Mouse (Mus musculus) hindbrain, embryonic 14.5 days (tissue): ENCODE results near the gene Zfp37. TPM values are rescaled to one million over a fixed set of nuclear protein-coding genes. Genes with fewer than 3 reads are reported as not detected.
"Not testable (repeated sequence)": the region's sequence is repeated elsewhere in the genome, so short reads cannot be mapped to it uniquely, and the experiment has no call there.

ENCODE experiments used
- ATAC-seq: fragments of 200-750 bp; cut with Nextera tagmentation; 2 replicates; pipeline ENCODE4 v1.8.0; 2017; ENCODE audit warnings: moderate number of reproducible peaks, mild to moderate bottlenecking, moderate TSS enrichment, moderate library complexity; ENCODE audit not compliant: low FRiP score
- DNase-seq: peaks from one replicate; pipeline ENCODE4 v3.0.0-alpha.2; 2015; ENCODE audit warnings: low spot score
- H3K27ac ChIP-seq: fragments of 300-500 bp; sonication (generic); 2 replicates; pipeline ENCODE4 v1.5.1; 2014; ENCODE audit warnings: mild to moderate bottlenecking, moderate library complexity
- H3K27me3 ChIP-seq: fragments of 300-500 bp; sonication (generic); 2 replicates; pipeline ENCODE4 v1.6.1; 2014; ENCODE audit warnings: mild to moderate bottlenecking, low read length, mixed read lengths; ENCODE audit not compliant: control insufficient read depth, insufficient read depth
- H3K36me3 ChIP-seq: fragments of 300-500 bp; sonication (generic); replicated peaks from 2 replicates; pipeline ENCODE4 v1.6.1; 2014; ENCODE audit not compliant: control insufficient read depth, insufficient read depth
- H3K4me1 ChIP-seq: fragments of 300-500 bp; sonication (generic); replicated peaks from 2 replicates; pipeline ENCODE4 v1.6.1; 2014; ENCODE audit warnings: antibody characterized with exemption, low read length, mixed read lengths; ENCODE audit not compliant: control insufficient read depth, insufficient read depth
- H3K4me2 ChIP-seq: fragments of 300-500 bp; sonication (generic); replicated peaks from 2 replicates; pipeline ENCODE4 v1.6.1; 2014; ENCODE audit warnings: mild to moderate bottlenecking, moderate library complexity
- H3K4me3 ChIP-seq: fragments of 300-500 bp; sonication (generic); replicated peaks from 2 replicates; pipeline ENCODE4 v1.5.1; 2014; ENCODE audit warnings: mild to moderate bottlenecking, low read length
- H3K9ac ChIP-seq: fragments of 300-500 bp; sonication (generic); 2 replicates; pipeline ENCODE4 v1.6.1; 2014
- H3K9me3 ChIP-seq: fragments of 300-500 bp; sonication (generic); 2 replicates; pipeline ENCODE4 v1.6.1; 2016; ENCODE audit warnings: low read length; ENCODE audit not compliant: control insufficient read depth
- WGBS: fragments of 180-500 bp; shearing (Covaris S2); extraction: QIAGEN DNeasy Blood & Tissue Kit; methylation state at CpG from one replicate; pipeline ENCODE4 v1.1.7; 2014; 5-methylcytosine and 5-hydroxymethylcytosine counted together
- polyA plus RNA-seq: library from polyadenylated mRNA; unstranded; fragments of >200 nt; fragmentation: Nextera tagmentation; extraction: Ambion mirVana; gene quantifications from 2 replicates; pipeline ENCODE4 v1.2.1, GENCODE M21; 2014

The Zfp37 gene
- 32.7 and 33.3 TPM in 2 replicates for polyA plus RNA-seq

GRCm38 (mm10) chr4:62230769-62231168 lies at the start of gene Zfp37:
Zfp37 (minus strand) TSS chr4:62231047.
- H3K9ac ChIP-seq = no peak within 1 kb of the TSS
- no peaks in the 10 kb centered on the region for H3K36me3 ChIP-seq
- 74% methylated on average over 13 of the region's 13 CpGs for WGBS
- no peak within 1 kb of the TSS for H3K4me3 ChIP-seq
- DNase-seq (peak; percentile 14), ATAC-seq (no peak)
- no peaks in the 10 kb centered on the region for H3K4me1 ChIP-seq
- no peak within 1 kb of the TSS for H3K27ac ChIP-seq
- no peaks in the 10 kb centered on the region for H3K27me3 ChIP-seq
- no peaks in the 10 kb centered on the region for H3K9me3 ChIP-seq
- H3K4me2 ChIP-seq = no peak within 1 kb of the TSS

DNA sequence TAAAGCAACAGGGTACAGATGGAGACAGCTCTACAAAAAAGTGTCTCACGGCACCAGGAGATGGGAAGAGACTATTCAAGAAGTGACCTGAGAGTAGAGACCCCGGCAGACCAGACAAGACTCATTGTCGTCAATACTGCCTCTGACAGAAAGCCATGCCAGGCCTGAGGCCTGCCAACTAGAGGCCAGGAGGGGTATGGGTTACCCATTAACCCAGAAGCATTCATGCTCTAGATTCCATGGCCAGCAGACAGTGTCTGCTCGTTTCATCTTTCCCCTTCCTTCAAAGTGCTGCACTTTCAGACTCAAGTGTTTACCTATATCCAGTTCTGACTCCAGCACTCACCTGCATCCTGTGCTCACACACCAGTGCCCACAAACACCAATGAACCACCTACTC lies 47.2 kb upstream of the Zfp37 start:
- H3K9me3 ChIP-seq = no peaks in the 10 kb centered on the region
- H3K36me3 ChIP-seq = no peaks in the 10 kb centered on the region
- no peak for DNase-seq
- H3K4me1 ChIP-seq = 0 out of 2 replicates have a peak, but pooled peaks cover 6% of the 10 kb centered on the region
- ATAC-seq = no peak
- no peaks in the 10 kb centered on the region for H3K27me3 ChIP-seq
- H3K4me3 ChIP-seq = no peak overlapping the region
- H3K4me2 ChIP-seq = no peak overlapping the region
- H3K9ac ChIP-seq = no peak overlapping the region
- no peak overlapping the region for H3K27ac ChIP-seq
- 62% methylated on average over 4 of the region's 4 CpGs for WGBS

- 74% methylated on average over 3 of the region's 3 CpGs for WGBS
- Histone ChIP-seq H3K9me3 (no peaks in the 10 kb centered on the region), H3K27ac (no peak overlapping the region), H3K4me3 (no peak overlapping the region), H3K4me1 (0 out of 2 replicates have a peak, but pooled peaks cover 6% of the 10 kb centered on the region), H3K4me2 (no peak overlapping the region), H3K27me3 (no peaks in the 10 kb centered on the region), H3K9ac (no peak overlapping the region), H3K36me3 (no peaks in the 10 kb centered on the region)
- DNase-seq (no peak), ATAC-seq (no peak)
These were observed 46.4 kb upstream of the Zfp37 start for GRCm38 (mm10) chr4:62277222-62277621.

- Histone ChIP-seq H3K4me1 (0 out of 2 replicates have a peak, but pooled peaks cover 6% of the 10 kb centered on the region), H3K9me3 (no peaks in the 10 kb centered on the region), H3K4me2 (no peak overlapping the region), H3K4me3 (no peak overlapping the region), H3K36me3 (no peaks in the 10 kb centered on the region), H3K27me3 (no peaks in the 10 kb centered on the region), H3K27ac (no peak overlapping the region), H3K9ac (no peak overlapping the region)
- 90% methylated on average over 10 of the region's 10 CpGs for WGBS
- DNase-seq (no peak), ATAC-seq (no peak)
These were observed 45.8 kb upstream of the Zfp37 start for GRCm38 (mm10) chr4:62276642-62277041.

- no peaks in the 10 kb centered on the region for H3K9me3 ChIP-seq
- 6% methylated on average over 12 of the region's 12 CpGs for WGBS
- H3K36me3 ChIP-seq = no peaks in the 10 kb centered on the region
- ATAC-seq = peak; percentile 88
- H3K27me3 ChIP-seq = no peaks in the 10 kb centered on the region
- 0 out of 2 replicates have a peak, but pooled peaks cover 6% of the 10 kb centered on the region for H3K4me1 ChIP-seq
- no peak overlapping the region for H3K9ac ChIP-seq
- no peak overlapping the region for H3K4me3 ChIP-seq
- peak overlapping the region; percentile 33; the same call in 1 of the 2 replicates for H3K27ac ChIP-seq
- DNase-seq = no peak
- no peak overlapping the region for H3K4me2 ChIP-seq
These were observed 44.1 kb upstream of the Zfp37 start for GRCm38 (mm10) chr4:62274841-62275536.

GRCm38 (mm10) chr4:62273916-62274315 lies 43.1 kb upstream of the Zfp37 start:
- Histone ChIP-seq H3K4me2 (no peak overlapping the region), H3K27me3 (no peaks in the 10 kb centered on the region), H3K9me3 (no peaks in the 10 kb centered on the region), H3K4me1 (0 out of 2 replicates have a peak, but pooled peaks cover 6% of the 10 kb centered on the region), H3K9ac (no peak overlapping the region), H3K4me3 (no peak overlapping the region), H3K27ac (no peak overlapping the region), H3K36me3 (no peaks in the 10 kb centered on the region)
- DNase-seq (no peak), ATAC-seq (no peak)
- 84% methylated on average over 10 of the region's 10 CpGs for WGBS

GRCm38 (mm10) chr4:62272696-62273095 lies 41.8 kb upstream of the Zfp37 start:
- no peak overlapping the region for H3K4me3 ChIP-seq
- 0 out of 2 replicates have a peak, but pooled peaks cover 6% of the 10 kb centered on the region for H3K4me1 ChIP-seq
- H3K27me3 ChIP-seq = no peaks in the 10 kb centered on the region
- ATAC-seq (no peak), DNase-seq (no peak)
- no peak overlapping the region for H3K4me2 ChIP-seq
- WGBS = 91% methylated on average over 10 of the region's 10 CpGs
- H3K9me3 ChIP-seq = no peaks in the 10 kb centered on the region
- no peak overlapping the region for H3K27ac ChIP-seq
- H3K9ac ChIP-seq = no peak overlapping the region
- H3K36me3 ChIP-seq = no peaks in the 10 kb centered on the region

DNA sequence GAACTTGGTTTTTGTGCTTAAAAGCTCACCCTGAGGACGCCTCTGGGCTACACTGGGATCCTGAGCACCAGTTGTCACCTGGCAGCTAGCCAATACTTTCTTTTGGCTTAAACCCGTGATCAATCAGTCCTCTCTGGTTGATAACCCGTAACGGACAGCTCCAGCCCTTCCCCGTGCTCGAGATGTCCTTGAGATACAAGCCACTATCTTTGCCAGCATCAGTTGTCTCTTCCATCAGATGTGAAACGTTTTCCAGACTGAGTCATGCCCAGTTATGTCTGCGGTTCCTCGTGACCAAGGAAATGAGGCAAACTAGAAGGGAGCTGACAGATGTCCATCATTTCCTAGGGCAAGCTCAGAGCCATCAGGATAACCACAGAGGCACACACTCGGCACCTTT lies 36.3 kb upstream of the Zfp37 start:
- 77% methylated on average over 10 of the region's 10 CpGs for WGBS

GRCm38 (mm10) chr4:62266016-62266415 lies 35.2 kb upstream of the Zfp37 start:
- H3K36me3 ChIP-seq, H3K4me3 ChIP-seq, H3K9me3 ChIP-seq, H3K4me2 ChIP-seq, H3K27me3 ChIP-seq, H3K27ac ChIP-seq, H3K9ac ChIP-seq, ATAC-seq, DNase-seq, H3K4me1 ChIP-seq: not testable (repeated sequence)
- WGBS = 82% methylated on average over 6 of the region's 7 CpGs

More for the DNA sequence above, 36.3 kb upstream of the Zfp37 start:
- Histone ChIP-seq H3K36me3 (no peaks in the 10 kb centered on the region), H3K27ac (no peak overlapping the region), H3K4me1 (no peaks in the 10 kb centered on the region), H3K4me2 (no peak overlapping the region), H3K27me3 (no peaks in the 10 kb centered on the region), H3K9ac (no peak overlapping the region), H3K9me3 (no peaks in the 10 kb centered on the region), H3K4me3 (no peak overlapping the region)
- DNase-seq (no peak), ATAC-seq (no peak)
